ENCODE assay signal across 9 mouse cellular contexts in genomic region chr19:43384346-43384977, GRCm38 (mm10). TPM values are rescaled to one million over a fixed set of nuclear protein-coding genes. Genes with fewer than 3 reads are reported as not detected.
DNase-seq lines count a peak whose midpoint lies in the region; ATAC-seq and TF ChIP-seq lines count a peak whose summit lies in the region.
"Had no signal": no experiment of that assay in that cellular context is flagged by ENCODE, and none has a peak within 500 bp of the region (broad histone marks: within the 10 kb centered on the region; RNA-seq: fewer than 3 reads in every experiment).

No protein-coding gene starts in this region.

- H3K27me3 ChIP-seq in E14TG2a.4 (ENCODE audit: insufficient read depth, low read length) = peaks cover 60% of the 10 kb centered on the region
- peaks cover 65% of the 10 kb centered on the region for H3K27me3 ChIP-seq in forebrain, embryonic 15.5 days
- peaks cover 54% of the 10 kb centered on the region for H3K27me3 ChIP-seq in limb, embryonic 15.5 days

- intact Hi-C loops in gastrocnemius, adult 2 months (cut with DNase I) = no loop called here
- intact Hi-C loops in gastrocnemius, postnatal 14 days (cut with DNase I; ENCODE audit: low total_unique reads) = no loop called here

- peak overlapping the region; percentile 29 for H3K4me2 ChIP-seq in forebrain, embryonic 15.5 days (replicated peaks)
- H3K4me2 ChIP-seq in limb, embryonic 15.5 days = peak overlapping the region; percentile 62

- no peak for ATAC-seq in forebrain, embryonic 15.5 days (replicated peaks)
- no peak for ATAC-seq in limb, embryonic 15.5 days (ENCODE audit: insufficient number of reproducible peaks, low FRiP score, low TSS enrichment, low read depth)

- H3K27ac ChIP-seq in gastrocnemius, adult 2 months = no peak overlapping the region
- no peak overlapping the region for H3K27ac ChIP-seq in forebrain, embryonic 15.5 days (replicated peaks)
- H3K27ac ChIP-seq in limb, embryonic 15.5 days = 0 out of 2 replicates have a peak overlapping the region, but pooled peaks have one; percentile 1

- H3K4me1 ChIP-seq in E14TG2a.4 (replicated peaks; ENCODE audit: low read depth, low read length) = peaks cover 39% of the 10 kb centered on the region
- H3K4me1 ChIP-seq in forebrain, embryonic 15.5 days = peaks cover 31% of the 10 kb centered on the region
- H3K4me1 ChIP-seq in limb, embryonic 15.5 days = peaks cover 27% of the 10 kb centered on the region

- DNase-seq in gastrocnemius, adult 2 months = no peak
- DNase-seq in gastrocnemius, postnatal 14 days = no peak
- DNase-seq in cerebellum, postnatal 14 days = no peak
- no peak for DNase-seq in testis, postnatal 14 days (ENCODE audit: low spot score)
- DNase-seq in cerebellum, adult 9-10 months = no peak
- DNase-seq: layer of hippocampus, postnatal 36 days had no signal

- no peak overlapping the region for H3K9ac ChIP-seq in forebrain, embryonic 15.5 days (replicated peaks)
- no peak overlapping the region for H3K9ac ChIP-seq in limb, embryonic 15.5 days

- TF ChIP-seq CTCF in gastrocnemius, adult 2 months (IDR thresholded peaks at IDR 0.05) = no peak
- no peak for TF ChIP-seq CTCF in E14TG2a.4 (conservative IDR thresholded peaks at IDR 0.05; ENCODE audit: low read length)

- H3K9me3 ChIP-seq in E14TG2a.4 (ENCODE audit: low read length) = no peaks in the 10 kb centered on the region
- H3K9me3 ChIP-seq in forebrain, embryonic 15.5 days = no peaks in the 10 kb centered on the region
- no peaks in the 10 kb centered on the region for H3K9me3 ChIP-seq in limb, embryonic 15.5 days

- peak overlapping the region; percentile 31 for H3K4me3 ChIP-seq in gastrocnemius, adult 2 months
- peak overlapping the region; percentile 67 for H3K4me3 ChIP-seq in E14TG2a.4 (replicated peaks; ENCODE audit: low read length)
- peak overlapping the region; percentile 17 for H3K4me3 ChIP-seq in forebrain, embryonic 15.5 days
- peak overlapping the region; percentile 43 for H3K4me3 ChIP-seq in limb, embryonic 15.5 days

- 3% methylated on average over 19 of the region's 19 CpGs for WGBS in forebrain, embryonic 15.5 days
- 10% methylated on average over 19 of the region's 19 CpGs for WGBS in limb, embryonic 15.5 days

- no peaks in the 10 kb centered on the region for H3K36me3 ChIP-seq in E14TG2a.4 (ENCODE audit: insufficient read depth, low read length)
- H3K36me3 ChIP-seq in forebrain, embryonic 15.5 days = no peaks in the 10 kb centered on the region
- H3K36me3 ChIP-seq in limb, embryonic 15.5 days = no peaks in the 10 kb centered on the region

RNA-seq across cellular contexts. Expression of gene Hpse2, which starts 3.7 kb away (rescaled TPM):
- total RNA-seq in gastrocnemius, adult 2 months (2021) = not detected
- under 1 TPM in 1 of 2 experiments, not detected in 1; 0.07 TPM for total RNA-seq in gastrocnemius, postnatal 14 days (2021)
- polyA plus RNA-seq in forebrain, embryonic 15.5 days (2015; fragmentation: Nextera tagmentation; extraction: Ambion mirVana) = 0.05 and 0.22 TPM in 2 replicates
- polyA plus RNA-seq in limb, embryonic 15.5 days (2015; fragmentation: Nextera tagmentation; extraction: Ambion mirVana) = 5.3 and 7.1 TPM in 2 replicates

RNA-seq across cellular contexts. Expression of gene Cnnm1, which starts 55.8 kb away (rescaled TPM):
- total RNA-seq in gastrocnemius, adult 2 months (2021) = under 1 TPM in 1 of 2 experiments, not detected in 1; 0.08 TPM
- under 1 TPM; 0.12 to 0.18 TPM for total RNA-seq in gastrocnemius, postnatal 14 days (2021)
- 1.2 and 1.3 TPM in 2 replicates for polyA plus RNA-seq in forebrain, embryonic 15.5 days (2015; fragmentation: Nextera tagmentation; extraction: Ambion mirVana)
- 1.4 and 1.7 TPM in 2 replicates for polyA plus RNA-seq in limb, embryonic 15.5 days (2015; fragmentation: Nextera tagmentation; extraction: Ambion mirVana)

Comparison
In these comparisons a context has a peak if more than half of its experiments do, and no peak if none do; other contexts are left out.
1. H3K4me3 ChIP-seq: peak in every context shown above with its lines; median percentile 67 in E14TG2a.4; 43 in limb, embryonic 15.5 days; 31 in gastrocnemius, adult 2 months; 17 in forebrain, embryonic 15.5 days.